Mouse (Mus musculus) neural tube, embryonic 11.5 days (tissue): ENCODE results near the gene Sec1. TPM values are rescaled to one million over a fixed set of nuclear protein-coding genes. Genes with fewer than 3 reads are reported as not detected.

Source experiments
- ATAC-seq: fragments of 200-750 bp; cut with Nextera tagmentation; 2 replicates; pipeline ENCODE4 v1.8.0; 2017; ENCODE audit warnings: moderate number of reproducible peaks, mild to moderate bottlenecking, moderate TSS enrichment, moderate library complexity; ENCODE audit not compliant: insufficient read depth, low FRiP score, low TSS enrichment
- DNase-seq: peaks from one replicate; pipeline ENCODE4 v3.0.0-alpha.2; 2015; ENCODE audit warnings: low spot score
- H3K27ac ChIP-seq: fragments of 300-500 bp; sonication (generic); 2 replicates; pipeline ENCODE4 v1.5.1; 2014; ENCODE audit warnings: low read depth, mild to moderate bottlenecking, low read length
- H3K27me3 ChIP-seq: fragments of 300-500 bp; sonication (generic); 2 replicates; pipeline ENCODE4 v1.6.1; 2014; ENCODE audit warnings: mild to moderate bottlenecking, low read length, mixed read lengths; ENCODE audit not compliant: control insufficient read depth, insufficient read depth
- H3K36me3 ChIP-seq: fragments of 300-500 bp; sonication (generic); 2 replicates; pipeline ENCODE4 v1.6.1; 2014; ENCODE audit warnings: mild to moderate bottlenecking, low read length, moderate library complexity, mixed read lengths; ENCODE audit not compliant: control insufficient read depth, insufficient read depth
- H3K4me1 ChIP-seq: fragments of 300-500 bp; sonication (generic); 2 replicates; pipeline ENCODE4 v1.6.1; 2014; ENCODE audit warnings: low read length, mixed read lengths; ENCODE audit not compliant: control insufficient read depth, insufficient read depth
- H3K4me2 ChIP-seq: fragments of 300-500 bp; sonication (generic); 2 replicates; pipeline ENCODE4 v1.6.1; 2014; ENCODE audit warnings: low read depth, mild to moderate bottlenecking, moderate library complexity
- H3K4me3 ChIP-seq: fragments of 300-500 bp; sonication (generic); 2 replicates; pipeline ENCODE4 v1.5.1; 2014; ENCODE audit warnings: low read depth, low read length
- H3K9ac ChIP-seq: fragments of 300-500 bp; sonication (generic); 2 replicates; pipeline ENCODE4 v1.6.1; 2014; ENCODE audit warnings: mild to moderate bottlenecking, low read length
- H3K9me3 ChIP-seq: fragments of 300-500 bp; sonication (generic); 2 replicates; pipeline ENCODE4 v1.6.1; 2016; ENCODE audit warnings: low read length; ENCODE audit not compliant: control insufficient read depth
- WGBS: fragments of 180-500 bp; shearing (Covaris S2); extraction: QIAGEN DNeasy Blood & Tissue Kit; methylation state at CpG from one replicate; pipeline ENCODE4 v1.1.7; 2014; 5-methylcytosine and 5-hydroxymethylcytosine counted together
- polyA plus RNA-seq: library from polyadenylated mRNA; unstranded; fragments of >200 nt; fragmentation: Nextera tagmentation; extraction: Ambion mirVana; gene quantifications from 2 replicates; pipeline ENCODE4 v1.2.1, GENCODE M21; 2014

Sec1 gene
- polyA plus RNA-seq, 1 experiment from 2014 or later = 1.7 TPM

GRCm38 (mm10) chr7:45699523-45700141 lies 5.4 kb upstream of the Sec1 start, which contains the start of gene Car11:
Car11 (plus strand) TSS chr7:45699843.
- Histone ChIP-seq H3K27ac (no peak within 1 kb of the TSS), H3K9ac (peak within 1 kb of the TSS; percentile 66), H3K4me3 (peak within 1 kb of the TSS; percentile 39), H3K4me2 (peak within 1 kb of the TSS; percentile 79), H3K9me3 (no peaks in the 10 kb centered on the region), H3K36me3 (no peaks in the 10 kb centered on the region), H3K27me3 (peaks cover 17% of the 10 kb centered on the region), H3K4me1 (peaks cover 17% of the 10 kb centered on the region; the same call in 1 of the 2 replicates)
- ATAC-seq (no peak), DNase-seq (no peak)
- 2% methylated on average over 25 of the region's 36 CpGs for WGBS

- 90% methylated on average over 5 of the region's 7 CpGs for WGBS
- H3K4me1 ChIP-seq = peaks cover 12% of the 10 kb centered on the region; the same call in 1 of the 2 replicates
- ATAC-seq (no peak), DNase-seq (no peak)
- H3K4me2 ChIP-seq = no peak overlapping the region
- no peak overlapping the region for H3K4me3 ChIP-seq
- H3K9me3 ChIP-seq = no peaks in the 10 kb centered on the region
- peaks cover 17% of the 10 kb centered on the region for H3K27me3 ChIP-seq
- H3K27ac ChIP-seq = no peak overlapping the region
- no peaks in the 10 kb centered on the region for H3K36me3 ChIP-seq
- H3K9ac ChIP-seq = no peak overlapping the region
These were observed 3.7 kb upstream of the Sec1 start for GRCm38 (mm10) chr7:45697894-45698293.

- no peaks in the 10 kb centered on the region for H3K36me3 ChIP-seq
- H3K4me1 ChIP-seq = peaks cover 9% of the 10 kb centered on the region; the same call in 1 of the 2 replicates
- peaks cover 12% of the 10 kb centered on the region for H3K27me3 ChIP-seq
- H3K9me3 ChIP-seq = no peaks in the 10 kb centered on the region
- peak; percentile 67 for ATAC-seq
- H3K4me2 ChIP-seq = no peak overlapping the region
- no peak for DNase-seq
- H3K27ac ChIP-seq = no peak overlapping the region
- no peak overlapping the region for H3K4me3 ChIP-seq
- 10% methylated on average over 6 of the region's 6 CpGs for WGBS
- H3K9ac ChIP-seq = no peak overlapping the region
These were observed 896 bp upstream of the Sec1 start for GRCm38 (mm10) chr7:45695098-45695497.

GRCm38 (mm10) chr7:45692364-45692763 lies 1.8 kb downstream of the Sec1 start:
- DNase-seq = no peak
- Histone ChIP-seq H3K9ac (no peak overlapping the region), H3K9me3 (no peaks in the 10 kb centered on the region), H3K4me1 (0 out of 2 replicates have a peak, but pooled peaks cover 7% of the 10 kb centered on the region), H3K4me3 (no peak overlapping the region), H3K27ac (no peak overlapping the region), H3K36me3 (no peaks in the 10 kb centered on the region), H3K4me2 (no peak overlapping the region), H3K27me3 (no peaks in the 10 kb centered on the region)
- no peak for ATAC-seq
- 79% methylated on average over 2 of the region's 2 CpGs for WGBS

GRCm38 (mm10) chr7:45689800-45690199 lies 4.4 kb downstream of the Sec1 start:
- Histone ChIP-seq H3K27ac (no peak overlapping the region), H3K9ac (no peak overlapping the region), H3K36me3 (no peaks in the 10 kb centered on the region), H3K27me3 (no peaks in the 10 kb centered on the region), H3K4me3 (no peak overlapping the region), H3K4me1 (peaks cover 16% of the 10 kb centered on the region; the same call in 1 of the 2 replicates), H3K4me2 (no peak overlapping the region), H3K9me3 (no peaks in the 10 kb centered on the region)
- no peak for DNase-seq
- WGBS = 77% methylated on average over 11 of the region's 11 CpGs
- no peak for ATAC-seq

GRCm38 (mm10) chr7:45689099-45689498 lies 5.1 kb downstream of the Sec1 start:
- Histone ChIP-seq H3K27me3 (no peaks in the 10 kb centered on the region), H3K4me2 (no peak overlapping the region), H3K9me3 (no peaks in the 10 kb centered on the region), H3K27ac (no peak overlapping the region), H3K4me3 (no peak overlapping the region), H3K36me3 (no peaks in the 10 kb centered on the region), H3K9ac (no peak overlapping the region), H3K4me1 (peaks cover 16% of the 10 kb centered on the region; the same call in 1 of the 2 replicates)
- no peak for DNase-seq
- ATAC-seq = no peak
- 49% methylated on average over 6 of the region's 6 CpGs for WGBS

GRCm38 (mm10) chr7:45686841-45687240 lies 7.4 kb downstream of the Sec1 start:
- Histone ChIP-seq H3K9ac (no peak overlapping the region), H3K27ac (no peak overlapping the region), H3K4me3 (no peak overlapping the region), H3K36me3 (no peaks in the 10 kb centered on the region), H3K4me1 (peaks cover 19% of the 10 kb centered on the region), H3K9me3 (no peaks in the 10 kb centered on the region), H3K27me3 (no peaks in the 10 kb centered on the region), H3K4me2 (no peak overlapping the region)
- no peak for DNase-seq
- 75% methylated on average over 3 of the region's 3 CpGs for WGBS
- no peak for ATAC-seq

- WGBS = 46% methylated on average over 10 of the region's 10 CpGs
- Histone ChIP-seq H3K4me3 (no peak overlapping the region), H3K27me3 (no peaks in the 10 kb centered on the region), H3K36me3 (no peaks in the 10 kb centered on the region), H3K9ac (no peak overlapping the region), H3K27ac (no peak overlapping the region), H3K4me1 (peaks cover 19% of the 10 kb centered on the region), H3K4me2 (no peak overlapping the region), H3K9me3 (no peaks in the 10 kb centered on the region)
- DNase-seq (no peak), ATAC-seq (no peak)
These were observed 8.4 kb downstream of the Sec1 start for GRCm38 (mm10) chr7:45685811-45686210.

GRCm38 (mm10) chr7:45683396-45684050 lies 10.7 kb downstream of the Sec1 start, which contains the start of gene Ntn5:
Ntn5 (plus strand) TSS chr7:45684022.
- ATAC-seq (no peak), DNase-seq (no peak)
- peaks cover 15% of the 10 kb centered on the region for H3K4me1 ChIP-seq
- H3K4me2 ChIP-seq = no peak within 1 kb of the TSS; the same call in 1 of the 2 replicates
- 0 out of 2 replicates have a peak within 1 kb of the TSS, but pooled peaks have one; percentile 4 for H3K27ac ChIP-seq
- WGBS = 77% methylated on average over 7 of the region's 7 CpGs
- H3K9ac ChIP-seq = no peak within 1 kb of the TSS
- H3K36me3 ChIP-seq = no peaks in the 10 kb centered on the region
- H3K9me3 ChIP-seq = no peaks in the 10 kb centered on the region
- no peak within 1 kb of the TSS for H3K4me3 ChIP-seq
- H3K27me3 ChIP-seq = no peaks in the 10 kb centered on the region
